Mouse (Mus musculus): ENCODE results near the gene Zic2.
"Not testable (repeated sequence)": the region's sequence is repeated elsewhere in the genome, so short reads cannot be mapped to it uniquely, and the experiment has no call there.

Gene Zic2

GRCm38 (mm10) chr14:122461966-122462365, 13.3 kb upstream of the Zic2 start:
- no peak for DNase-seq (ENCODE audit: low read depth)

DNA sequence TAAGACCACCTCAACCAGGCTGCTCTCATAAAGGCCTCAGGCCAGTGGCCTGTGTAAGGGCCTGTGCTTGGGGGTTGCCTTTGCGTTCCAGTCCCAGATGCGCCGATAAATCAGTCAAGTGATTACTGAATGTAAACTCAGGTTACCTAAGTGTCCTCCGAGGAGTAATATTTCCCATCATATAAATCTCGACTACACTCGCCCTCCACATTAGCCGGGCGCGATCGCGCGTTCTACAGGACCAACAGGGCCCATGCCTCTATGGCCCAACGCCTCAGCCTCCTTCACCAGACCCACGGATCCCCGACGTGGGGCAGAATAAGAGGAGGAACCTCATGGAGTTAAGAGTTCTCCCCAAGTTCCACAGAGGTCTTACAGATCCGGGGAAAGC, 12.6 kb upstream of the Zic2 start:
- DNase-seq (ENCODE audit: low read depth) = no peak

GRCm38 (mm10) chr14:122463080-122463691, 12.0 kb upstream of the Zic2 start:
- DNase-seq (ENCODE audit: low read depth) = no peak

- not testable (repeated sequence) for DNase-seq (ENCODE audit: low read depth)
Observed at GRCm38 (mm10) chr14:122463734-122464341, 11.4 kb upstream of the Zic2 start.

DNA sequence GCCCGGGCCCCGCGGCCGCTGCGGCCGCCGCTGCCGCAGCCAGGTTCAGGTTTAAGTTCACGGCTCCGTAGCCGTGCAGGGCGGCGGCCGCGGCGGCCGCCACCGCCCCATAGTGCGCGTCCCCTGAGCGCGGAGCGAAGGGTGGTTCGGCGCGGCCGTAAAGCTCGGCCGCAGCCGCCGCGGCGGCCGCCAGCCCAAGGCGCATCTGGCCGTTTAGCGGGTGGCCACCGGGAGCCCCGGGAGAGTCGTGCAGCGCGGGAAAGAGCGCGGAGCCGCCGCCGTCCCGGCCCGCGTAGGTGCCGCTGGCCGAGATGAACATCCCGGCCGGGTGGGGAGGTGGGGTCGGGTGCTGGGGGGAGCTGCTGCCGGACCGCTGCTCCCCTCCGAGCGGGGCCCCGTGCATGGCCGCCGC, 10.9 kb upstream of the Zic2 start:
- no peak for DNase-seq (ENCODE audit: low read depth)

DNA sequence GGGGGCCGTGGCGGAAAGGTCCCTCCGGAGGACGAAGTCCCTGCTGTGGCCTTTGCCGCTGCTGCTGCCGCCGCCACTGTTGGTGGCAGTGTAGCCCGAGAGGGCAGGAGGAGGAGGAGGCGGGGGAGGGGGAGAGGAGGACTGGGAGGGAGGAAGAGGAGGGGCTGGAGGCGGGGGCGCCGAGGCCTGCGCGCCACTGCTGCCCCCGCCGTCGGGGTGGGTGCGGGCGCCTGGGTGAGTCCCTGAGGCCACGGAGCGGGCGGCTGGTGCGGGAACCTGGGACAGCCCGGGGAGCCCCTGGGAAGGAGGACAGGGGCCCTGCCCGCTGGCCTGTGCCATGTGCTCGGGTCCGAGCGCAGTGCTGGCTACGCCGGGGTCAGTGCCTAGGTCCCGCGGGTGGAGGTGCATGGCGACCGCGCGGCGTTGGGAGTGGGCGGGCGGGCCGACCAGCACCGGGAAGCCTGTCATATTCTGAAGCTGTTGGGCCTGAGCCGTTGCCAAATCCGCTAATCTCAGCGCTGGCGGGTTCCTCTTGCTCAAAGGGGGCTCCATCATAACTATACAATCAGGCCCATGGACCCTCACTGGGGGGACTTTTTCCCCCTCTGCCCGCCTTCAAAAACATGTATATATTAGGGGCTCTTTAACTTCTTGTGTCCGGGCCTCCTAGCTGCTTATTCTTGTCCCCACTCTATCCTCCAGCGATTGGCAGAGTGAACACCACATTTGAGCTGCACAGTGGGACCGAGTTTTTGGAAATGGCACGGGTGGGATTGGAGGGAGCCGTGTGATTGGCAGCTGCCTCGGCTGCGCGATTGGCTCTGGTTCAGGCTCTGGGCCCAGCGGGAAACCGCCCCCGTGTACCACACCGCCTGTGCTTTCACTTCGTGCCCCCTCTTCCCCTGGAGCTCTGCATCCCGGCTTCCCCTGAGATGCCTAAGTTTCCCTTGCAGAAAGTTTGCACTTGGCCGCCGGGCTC, 10.2 kb upstream of the Zic2 start, which contains the start of gene Zic5:
Gene Zic5, minus strand, starts transcription at position 915 of the 979 bp plus-strand sequence.
- DNase-seq (ENCODE audit: low read depth) = no peak

DNA sequence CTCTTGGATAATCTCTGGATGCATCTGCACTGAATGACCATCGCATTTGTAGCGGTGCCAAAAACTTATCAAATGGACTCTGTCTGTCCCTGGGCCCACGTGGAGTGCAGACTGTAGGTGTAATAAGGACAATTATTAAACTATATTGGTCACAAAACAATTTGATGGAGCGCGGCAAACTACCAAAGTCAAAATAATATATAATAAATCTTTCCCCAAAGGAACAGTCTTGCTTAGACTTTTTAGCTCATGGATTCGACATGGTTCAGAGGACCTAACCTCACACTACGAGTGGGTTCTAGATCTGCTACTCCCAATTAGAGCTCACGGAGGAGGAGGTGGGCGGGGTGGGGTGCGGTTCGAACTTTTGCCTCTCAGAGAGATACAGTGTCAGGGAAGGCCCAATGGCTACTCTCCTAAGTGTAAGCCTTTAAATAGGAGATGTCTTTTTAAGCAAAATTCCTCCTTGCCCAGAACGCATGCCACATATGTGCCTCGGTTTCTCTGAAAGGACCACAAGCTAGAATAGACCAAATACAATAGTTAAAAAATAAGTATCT, 9.2 kb upstream of the Zic2 start:
- DNase-seq (ENCODE audit: low read depth) = no peak

DNA sequence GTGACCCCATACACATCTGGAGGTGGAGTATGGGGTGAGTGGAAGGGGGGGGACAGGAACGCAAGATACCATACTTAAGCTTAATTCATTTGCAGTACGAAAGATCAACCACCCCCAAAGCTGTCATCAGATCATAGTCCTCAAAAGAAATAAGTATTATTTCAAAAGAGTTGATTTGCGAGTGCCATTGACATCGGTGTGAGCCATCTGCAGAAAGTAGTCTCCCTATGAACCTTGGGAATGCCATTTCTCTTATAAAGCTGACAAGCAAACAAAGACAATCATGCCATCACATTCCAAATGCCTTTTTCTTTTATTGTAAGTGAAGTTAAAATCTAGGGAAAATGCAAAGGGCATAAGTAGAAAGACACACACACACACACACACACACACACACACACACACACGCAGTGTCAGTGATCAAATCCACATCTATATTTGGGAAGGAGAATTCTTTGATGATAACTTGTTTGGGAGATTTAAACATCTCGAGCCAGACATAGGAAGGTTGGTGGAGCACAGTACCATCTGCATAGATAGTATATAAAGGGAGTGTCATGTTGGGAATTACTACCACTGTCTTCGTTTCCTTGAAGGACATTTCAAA, 8.4 kb upstream of the Zic2 start:
- DNase-seq (ENCODE audit: low read depth) = no peak

DNA sequence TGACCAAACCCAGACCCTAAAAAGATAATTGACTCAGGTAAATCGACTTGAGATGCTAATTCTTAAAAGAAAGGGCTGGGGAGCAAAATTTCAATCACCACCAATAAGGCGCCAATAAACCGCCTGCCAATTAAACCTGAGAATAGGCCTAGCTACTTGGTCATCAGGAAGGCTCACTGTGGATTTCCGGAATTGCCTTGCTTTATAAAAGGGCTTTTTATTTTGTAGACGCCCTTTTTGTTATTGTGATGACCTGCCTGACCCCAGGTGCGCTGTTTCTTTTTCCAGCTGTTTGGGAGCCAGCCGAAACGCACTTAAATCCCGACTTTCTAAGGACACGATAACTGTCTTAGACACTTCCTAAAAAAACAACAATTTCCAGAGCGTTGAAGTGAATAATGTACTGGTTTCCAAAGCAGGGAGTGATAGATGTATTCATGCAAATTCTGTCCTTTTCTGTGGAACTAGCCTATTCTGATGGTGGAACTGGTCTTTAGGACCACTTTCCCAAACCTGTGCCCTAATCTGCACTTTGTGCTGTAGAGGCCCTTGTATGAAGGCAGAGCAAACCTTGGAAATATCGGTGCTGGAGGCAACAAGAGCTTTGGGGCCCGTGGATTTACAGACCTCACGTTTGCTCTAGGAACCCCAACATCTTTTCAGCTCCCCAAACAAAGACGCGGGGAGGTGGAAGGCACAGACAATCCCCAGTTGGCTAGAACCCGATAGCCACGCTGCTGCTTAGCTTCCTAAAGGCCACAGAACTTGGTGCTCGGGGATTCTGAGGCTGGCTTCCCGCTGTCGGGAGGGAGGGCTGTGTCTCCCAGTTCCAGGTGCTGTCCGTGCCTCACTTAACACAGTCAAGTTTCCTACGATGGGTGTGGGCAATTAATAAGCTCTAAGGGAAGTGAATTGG, 7.1 kb upstream of the Zic2 start:
- DNase-seq (ENCODE audit: low read depth) = no peak

GRCm38 (mm10) chr14:122468971-122469755, 6.1 kb upstream of the Zic2 start:
- DNase-seq (ENCODE audit: low read depth) = no peak

GRCm38 (mm10) chr14:122471449-122472085, 3.7 kb upstream of the Zic2 start:
- no peak for DNase-seq (ENCODE audit: low read depth)

- DNase-seq (ENCODE audit: low read depth) = no peak
Observed at GRCm38 (mm10) chr14:122472161-122472560, 3.1 kb upstream of the Zic2 start.

- DNase-seq (ENCODE audit: low read depth) = no peak
Observed at GRCm38 (mm10) chr14:122472647-122473046, 2.6 kb upstream of the Zic2 start.

GRCm38 (mm10) chr14:122473211-122473751, 2.0 kb upstream of the Zic2 start:
- DNase-seq (ENCODE audit: low read depth) = no peak

DNA sequence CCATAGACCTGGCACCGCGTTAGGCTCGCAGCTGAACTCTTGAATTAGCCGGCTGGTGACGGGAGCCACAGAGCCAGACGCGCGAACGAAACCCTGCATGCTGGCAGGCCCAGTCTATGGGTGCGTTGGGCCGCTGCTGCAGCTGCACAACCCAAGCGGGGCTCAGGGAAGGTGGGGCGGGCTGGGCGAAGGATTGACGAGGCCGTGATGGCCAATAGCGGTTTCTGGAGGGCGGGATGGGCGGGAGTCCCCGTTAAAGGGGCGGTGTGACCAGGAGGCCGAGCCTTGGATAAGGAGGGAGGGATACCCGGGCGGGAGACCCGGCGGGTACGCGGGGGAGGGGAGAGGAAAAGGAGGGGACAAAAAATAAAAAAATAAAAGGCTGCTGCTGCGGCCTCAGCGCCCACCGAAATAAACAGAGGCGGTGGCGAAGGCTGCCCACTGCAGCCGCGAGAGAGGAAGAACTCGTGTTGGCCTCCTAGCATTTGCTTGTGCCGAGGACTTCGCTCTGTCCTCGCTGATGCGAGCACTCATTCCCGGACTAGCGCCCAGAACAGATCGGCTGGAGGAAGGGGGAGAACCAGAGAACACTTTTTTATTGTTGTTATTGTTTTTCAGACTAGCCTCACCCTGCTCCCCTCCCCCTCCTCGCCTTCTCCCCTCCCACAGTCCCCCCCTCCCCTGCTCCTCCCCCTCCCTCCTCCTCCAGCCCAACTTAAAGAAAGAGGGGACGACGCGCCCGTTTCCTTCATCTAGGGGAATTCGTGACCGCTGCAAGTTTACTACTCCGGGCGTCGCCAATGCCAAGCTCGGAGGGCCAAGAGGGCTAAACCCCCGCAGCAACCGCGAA, 969 bp upstream of the Zic2 start:
- DNase-seq (ENCODE audit: low read depth) = no peak

DNA sequence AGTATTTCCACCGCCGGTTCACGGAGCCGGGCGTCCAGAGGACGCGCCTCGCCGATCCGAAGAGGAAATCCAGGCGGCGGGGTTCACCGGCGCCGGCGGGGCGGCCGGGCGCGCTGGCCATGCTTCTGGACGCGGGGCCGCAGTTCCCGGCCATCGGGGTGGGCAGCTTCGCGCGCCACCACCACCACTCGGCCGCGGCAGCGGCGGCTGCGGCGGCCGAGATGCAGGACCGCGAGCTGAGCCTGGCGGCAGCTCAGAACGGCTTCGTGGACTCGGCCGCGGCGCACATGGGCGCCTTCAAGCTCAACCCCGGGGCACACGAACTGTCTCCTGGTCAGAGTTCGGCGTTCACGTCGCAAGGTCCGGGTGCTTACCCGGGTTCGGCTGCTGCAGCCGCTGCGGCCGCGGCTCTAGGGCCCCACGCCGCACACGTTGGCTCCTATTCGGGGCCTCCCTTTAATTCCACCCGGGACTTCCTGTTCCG, 364 bp downstream of the Zic2 start:
- no peak for DNase-seq (ENCODE audit: low read depth)

DNA sequence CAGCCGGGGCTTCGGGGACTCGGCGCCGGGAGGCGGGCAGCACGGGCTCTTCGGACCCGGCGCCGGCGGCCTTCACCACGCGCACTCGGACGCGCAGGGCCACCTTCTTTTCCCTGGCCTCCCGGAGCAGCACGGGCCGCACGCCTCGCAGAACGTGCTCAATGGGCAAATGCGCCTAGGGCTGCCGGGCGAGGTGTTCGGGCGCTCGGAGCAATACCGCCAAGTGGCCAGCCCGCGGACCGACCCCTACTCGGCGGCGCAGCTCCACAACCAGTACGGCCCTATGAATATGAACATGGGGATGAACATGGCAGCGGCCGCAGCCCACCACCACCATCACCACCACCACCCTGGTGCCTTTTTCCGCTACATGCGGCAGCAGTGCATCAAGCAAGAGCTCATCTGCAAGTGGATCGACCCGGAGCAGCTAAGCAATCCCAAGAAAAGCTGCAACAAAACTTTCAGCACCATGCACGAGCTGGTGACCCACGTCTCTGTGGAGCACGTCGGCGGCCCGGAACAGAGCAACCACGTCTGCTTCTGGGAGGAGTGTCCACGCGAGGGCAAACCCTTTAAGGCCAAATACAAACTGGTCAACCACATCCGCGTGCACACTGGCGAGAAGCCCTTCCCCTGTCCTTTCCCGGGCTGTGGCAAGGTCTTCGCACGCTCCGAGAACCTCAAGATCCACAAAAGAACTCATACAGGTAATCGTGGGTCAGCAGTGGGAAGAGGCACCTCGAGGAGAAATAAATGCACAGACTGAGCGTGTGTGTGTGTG, 996 bp downstream of the Zic2 start:
- DNase-seq (ENCODE audit: low read depth) = no peak

DNA sequence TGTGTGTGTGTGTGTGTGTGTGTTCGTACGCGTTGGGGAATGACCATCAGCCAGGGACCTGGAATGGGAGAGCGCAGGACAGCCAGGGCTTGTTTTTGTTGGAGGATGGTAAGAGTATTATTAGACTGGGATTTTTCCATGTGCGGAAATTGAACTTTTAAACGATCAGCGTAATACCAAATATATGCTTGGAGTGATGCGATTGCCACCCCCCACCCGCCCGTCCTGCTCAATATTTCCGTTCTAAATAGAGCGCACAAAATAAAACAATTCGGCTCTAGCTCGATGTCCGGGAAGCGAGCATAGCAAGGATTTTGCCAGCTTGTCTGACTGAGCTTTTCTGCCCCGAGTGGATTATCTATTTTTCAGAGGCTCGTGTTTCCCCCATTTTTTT, 1.6 kb downstream of the Zic2 start:
- DNase-seq (ENCODE audit: low read depth) = no peak

All from 416B (cell line).